Mouse (Mus musculus) cerebellum, adult 2 months (tissue): Measurements from ENCODE around the gene Mmp20. TPM values are rescaled to one million over a fixed set of nuclear protein-coding genes. Genes with fewer than 3 reads are reported as not detected.

Experiments used
- DNase-seq, 2 experiments: peaks; one replicate each; pipeline ENCODE4 v3.0.0; 2021
- H3K27ac ChIP-seq: fragments of 200-500 bp; 2 replicates; pipeline ENCODE4 v1.5.1; 2012; ENCODE audit warnings: low read length, control low read depth, inconsistent platforms; ENCODE audit not compliant: insufficient read depth
- H3K27me3 ChIP-seq: fragments of 200-500 bp; 2 replicates; pipeline ENCODE4 v1.6.1; 2012; ENCODE audit warnings: inconsistent platforms, mild to moderate bottlenecking, low read length, moderate library complexity; ENCODE audit not compliant: control insufficient read depth, insufficient read depth
- H3K4me1 ChIP-seq: fragments of 200-500 bp; 2 replicates; pipeline ENCODE4 v1.6.1; 2011; ENCODE audit warnings: low read length; ENCODE audit not compliant: control insufficient read depth, insufficient read depth
- H3K4me3 ChIP-seq: fragments of 200-500 bp; replicated peaks from 2 replicates; pipeline ENCODE3; 2011; ENCODE audit warnings: mild to moderate bottlenecking, low read depth, low read length, control low read depth; ENCODE audit not compliant: insufficient read depth
- CTCF ChIP-seq: fragments of 200-500 bp; IDR thresholded peaks from 2 replicates; pipeline ENCODE4 v1.5.1; 2011; ENCODE audit warnings: low read depth, mild to moderate bottlenecking, control low read depth, low read length, moderate library complexity, borderline replicate concordance; ENCODE audit not compliant: insufficient read depth
- POLR2A ChIP-seq: fragments of 200-500 bp; IDR thresholded peaks from 2 replicates; pipeline ENCODE4 v1.6.1; 2011; ENCODE audit warnings: low read length, control low read depth, borderline replicate concordance; ENCODE audit not compliant: insufficient read depth
- WGBS: fragments of 180-500 bp; shearing (Covaris S2); methylation state at CpG from one replicate; pipeline ENCODE4 v1.1.7; 2018; 5-methylcytosine and 5-hydroxymethylcytosine counted together
- polyA plus RNA-seq: library from polyadenylated mRNA; depleted of rRNA; stranded (reverse); fragments of >200 nt; gene quantifications from 2 replicates; pipeline ENCODE4 v1.2.3, GENCODE M21; 2012

Mmp20 gene
- polyA plus RNA-seq, 1 experiment = 0.08 TPM

- Histone ChIP-seq H3K4me1 (no peaks in the 10 kb centered on the region), H3K4me3 (no peak overlapping the region), H3K27ac (no peak overlapping the region), H3K27me3 (no peaks in the 10 kb centered on the region)
- DNase-seq = no peak
- 71% methylated on average over 3 of the region's 3 CpGs for WGBS
- TF ChIP-seq POLR2A = no peak
- no peak for TF ChIP-seq CTCF
Measured at GRCm38 (mm10) chr9:7622582-7622981, 5.4 kb upstream of the Mmp20 start.

GRCm38 (mm10) chr9:7633936-7634335, 5.9 kb downstream of the Mmp20 start:
- Histone ChIP-seq H3K4me3 (no peak overlapping the region), H3K27ac (no peak overlapping the region), H3K4me1 (no peaks in the 10 kb centered on the region), H3K27me3 (no peaks in the 10 kb centered on the region)
- DNase-seq = no peak
- 9% methylated on average over 5 of the region's 5 CpGs for WGBS
- TF ChIP-seq POLR2A = no peak
- TF ChIP-seq CTCF = no peak

DNA sequence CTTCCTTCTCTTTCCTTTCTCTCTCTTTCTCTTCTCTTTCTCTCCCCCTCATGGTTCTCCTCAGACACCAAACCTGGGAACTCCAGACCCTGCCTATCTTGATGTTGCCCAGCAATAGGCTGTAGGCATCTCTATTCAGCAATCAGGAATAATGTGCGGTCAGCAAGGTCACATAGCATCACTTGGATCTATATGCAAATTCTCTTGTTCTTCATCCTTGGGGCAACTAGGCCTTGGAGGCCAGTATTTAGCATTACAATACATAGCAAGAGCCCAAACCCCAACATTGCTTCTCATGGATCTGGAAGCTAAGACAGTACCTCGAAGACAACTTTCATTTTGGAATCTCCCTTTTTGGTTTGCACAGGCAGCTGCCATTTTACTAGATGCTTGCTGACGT, 19.9 kb downstream of the Mmp20 start:
- 71% methylated on average over 3 of the region's 3 CpGs for WGBS
- H3K27me3 ChIP-seq = no peaks in the 10 kb centered on the region; the same call in 1 of the 2 replicates
- DNase-seq = no peak
- no peak overlapping the region for H3K4me3 ChIP-seq
- H3K27ac ChIP-seq = no peak overlapping the region
- TF ChIP-seq CTCF (no peak), POLR2A (no peak)
- no peaks in the 10 kb centered on the region for H3K4me1 ChIP-seq

DNA sequence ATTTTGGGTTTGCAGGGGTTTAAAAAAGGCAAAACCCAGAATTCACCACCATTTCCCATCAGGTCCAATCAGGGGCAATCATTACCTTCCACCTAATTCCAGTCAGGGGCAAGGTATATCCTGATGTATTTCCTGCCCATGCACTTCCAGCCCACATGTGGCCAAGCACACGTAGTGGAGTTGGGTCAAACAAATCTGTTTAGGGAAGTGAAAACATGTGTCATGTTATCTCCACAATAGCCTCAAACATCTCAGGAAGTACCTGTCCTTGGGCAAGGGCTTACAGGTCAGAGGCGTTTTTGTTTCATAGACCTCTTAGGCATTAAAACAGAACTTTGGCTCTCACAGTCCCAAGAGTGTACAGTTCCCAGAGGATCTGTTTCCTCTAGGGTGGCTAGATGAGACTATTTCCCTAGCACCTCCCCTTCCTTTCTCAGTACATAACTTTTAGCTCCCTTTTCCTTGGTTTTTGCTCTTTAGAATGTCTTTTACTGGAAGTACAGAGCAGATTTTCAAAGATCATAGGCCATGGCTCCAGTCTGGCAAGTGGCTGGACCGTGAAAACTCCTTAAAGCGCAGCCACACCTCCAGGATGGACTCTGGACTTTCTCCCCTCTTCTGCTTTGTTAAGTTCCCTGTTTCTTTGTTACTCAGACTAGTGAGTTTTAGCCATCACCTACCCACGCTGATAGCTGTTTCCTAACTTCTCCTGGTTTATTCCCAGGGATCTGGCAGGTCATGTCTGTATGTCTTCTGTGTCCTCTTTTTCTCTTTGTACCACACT, 22.6 kb downstream of the Mmp20 start:
- H3K27me3 ChIP-seq = no peaks in the 10 kb centered on the region; the same call in 1 of the 2 replicates
- H3K4me1 ChIP-seq = no peaks in the 10 kb centered on the region
- 84% methylated on average over 5 of the region's 5 CpGs for WGBS
- no peak for DNase-seq
- TF ChIP-seq CTCF (no peak), POLR2A (no peak)
- no peak overlapping the region for H3K4me3 ChIP-seq
- no peak overlapping the region for H3K27ac ChIP-seq

- Histone ChIP-seq H3K4me1 (no peaks in the 10 kb centered on the region), H3K27me3 (no peaks in the 10 kb centered on the region), H3K4me3 (no peak overlapping the region), H3K27ac (no peak overlapping the region)
- DNase-seq = no peak
- 85% methylated on average over 5 of the region's 5 CpGs for WGBS
- TF ChIP-seq POLR2A = no peak
- no peak for TF ChIP-seq CTCF
Measured at GRCm38 (mm10) chr9:7652351-7653085, 24.5 kb downstream of the Mmp20 start.

GRCm38 (mm10) chr9:7657946-7658345, 29.9 kb downstream of the Mmp20 start:
- Histone ChIP-seq H3K4me1 (no peaks in the 10 kb centered on the region), H3K27ac (no peak overlapping the region), H3K27me3 (no peaks in the 10 kb centered on the region), H3K4me3 (no peak overlapping the region)
- TF ChIP-seq POLR2A (no peak), CTCF (no peak)
- DNase-seq = no peak
- 87% methylated on average over 4 of the region's 4 CpGs for WGBS

GRCm38 (mm10) chr9:7659469-7660020, 31.5 kb downstream of the Mmp20 start:
- Histone ChIP-seq H3K4me3 (no peak overlapping the region), H3K4me1 (no peaks in the 10 kb centered on the region), H3K27ac (no peak overlapping the region), H3K27me3 (no peaks in the 10 kb centered on the region)
- 73% methylated on average over 6 of the region's 6 CpGs for WGBS
- no peak for DNase-seq
- TF ChIP-seq POLR2A (no peak), CTCF (no peak)

DNA sequence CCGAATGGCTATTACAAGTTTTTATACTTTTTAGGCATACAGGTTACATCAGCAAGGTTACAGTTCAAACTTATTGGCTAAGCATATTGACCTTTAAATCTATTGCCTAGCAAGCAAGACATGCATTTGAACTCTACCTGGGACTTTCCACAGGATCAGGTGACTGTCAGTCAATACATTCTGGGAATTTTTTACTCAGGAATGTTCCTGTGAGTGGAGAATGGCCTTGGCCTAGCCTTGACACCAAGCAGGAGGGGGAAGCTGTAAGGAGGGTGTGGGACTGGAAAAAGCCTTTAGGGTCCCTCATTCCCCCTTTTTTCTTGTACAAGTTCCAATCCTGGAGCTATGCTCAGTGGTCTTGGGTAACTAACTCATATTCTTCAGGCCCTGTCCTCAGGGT, 33.3 kb downstream of the Mmp20 start:
- Histone ChIP-seq H3K4me3 (no peak overlapping the region), H3K27me3 (no peaks in the 10 kb centered on the region), H3K27ac (no peak overlapping the region), H3K4me1 (no peaks in the 10 kb centered on the region)
- TF ChIP-seq POLR2A = no peak
- TF ChIP-seq CTCF = no peak
- DNase-seq = no peak
- 98% methylated on average over 1 of the region's 1 CpGs for WGBS
